Mouse (Mus musculus): ENCODE results near the gene Dpp3.
"Not testable (repeated sequence)": the region's sequence is repeated elsewhere in the genome, so short reads cannot be mapped to it uniquely, and the experiment has no call there.

The Dpp3 gene

GRCm38 (mm10) chr19:4927904-4928531, at the start of gene Dpp3:
TSS of gene Dpp3 (minus strand) at chr19:4928287.
- in situ Hi-C loops (cut with MboI; ENCODE audit: unreplicated experiment in 2 of 2): no loop called here

GRCm38 (mm10) chr19:4968236-4968635, 40.1 kb upstream of the Dpp3 start:
- in situ Hi-C loops (cut with MboI; ENCODE audit: unreplicated experiment in 2 of 2): loop anchor here in 1 of 2 experiments (10.0 kb wide), 1 partner anchor 213 kb away; the partner anchor contains the start of gene Rbm4b

GRCm38 (mm10) chr19:4961928-4962601, 34.0 kb upstream of the Dpp3 start, which contains the start of gene Mrpl11:
TSS of gene Mrpl11 (plus strand) at chr19:4962147.
- in situ Hi-C loops (cut with MboI; ENCODE audit: unreplicated experiment in 2 of 2): loop anchor here in 1 of 2 experiments (10.0 kb wide), 1 partner anchor 207 kb away; the partner anchor contains the start of gene Rbm4b

GRCm38 (mm10) chr19:4948641-4949040, 20.6 kb upstream of the Dpp3 start:
- in situ Hi-C loops (cut with MboI; ENCODE audit: unreplicated experiment in 2 of 2): not testable (repeated sequence)

GRCm38 (mm10) chr19:4945540-4945939, 17.5 kb upstream of the Dpp3 start:
- in situ Hi-C loops (cut with MboI; ENCODE audit: unreplicated experiment in 2 of 2): no loop called here

GRCm38 (mm10) chr19:4943253-4943588, 15.1 kb upstream of the Dpp3 start:
- in situ Hi-C loops (cut with MboI; ENCODE audit: unreplicated experiment in 2 of 2): no loop called here

GRCm38 (mm10) chr19:4942551-4943252, 14.6 kb upstream of the Dpp3 start, which contains the start of gene Peli3:
TSS of gene Peli3 (minus strand) at chr19:4943127.
- in situ Hi-C loops (cut with MboI; ENCODE audit: unreplicated experiment in 2 of 2): no loop called here

- in situ Hi-C loops (cut with MboI; ENCODE audit: unreplicated experiment in 2 of 2): no loop called here
Measured at GRCm38 (mm10) chr19:4937444-4938310, 9.6 kb upstream of the Dpp3 start.

- in situ Hi-C loops (cut with MboI; ENCODE audit: unreplicated experiment in 2 of 2): no loop called here
Measured at GRCm38 (mm10) chr19:4936896-4937295, 8.8 kb upstream of the Dpp3 start.

GRCm38 (mm10) chr19:4928781-4929180, 694 bp upstream of the Dpp3 start:
- in situ Hi-C loops (cut with MboI; ENCODE audit: unreplicated experiment in 2 of 2): no loop called here

GRCm38 (mm10) chr19:4925121-4925860, 2.8 kb downstream of the Dpp3 start:
- in situ Hi-C loops (cut with MboI; ENCODE audit: unreplicated experiment in 2 of 2): no loop called here

- in situ Hi-C loops (cut with MboI; ENCODE audit: unreplicated experiment in 2 of 2): no loop called here
Measured at GRCm38 (mm10) chr19:4919652-4920051, 8.4 kb downstream of the Dpp3 start.

- in situ Hi-C loops (cut with MboI; ENCODE audit: unreplicated experiment in 2 of 2): no loop called here
Measured at GRCm38 (mm10) chr19:4916827-4917226, 11.3 kb downstream of the Dpp3 start.

- in situ Hi-C loops (cut with MboI; ENCODE audit: unreplicated experiment in 2 of 2): no loop called here
Measured at GRCm38 (mm10) chr19:4915924-4916603, 12.0 kb downstream of the Dpp3 start.

- in situ Hi-C loops (cut with MboI; ENCODE audit: unreplicated experiment in 2 of 2): loop anchor here in 1 of 2 experiments (5.0 kb wide), 1 partner anchor 152 kb away; the partner anchor contains the start of gene Rbm4b
Measured at GRCm38 (mm10) chr19:4909376-4909775, 18.7 kb downstream of the Dpp3 start.

- in situ Hi-C loops (cut with MboI; ENCODE audit: unreplicated experiment in 2 of 2): loop anchor here in 1 of 2 experiments (5.0 kb wide), 1 partner anchor 151 kb away; the partner anchor contains the start of gene Rbm4b
Measured at GRCm38 (mm10) chr19:4908107-4908506, 20.0 kb downstream of the Dpp3 start.

- in situ Hi-C loops (cut with MboI; ENCODE audit: unreplicated experiment in 2 of 2): loop anchor here in 1 of 2 experiments (5.0 kb wide), 1 partner anchor 149 kb away; the partner anchor contains the start of gene Rbm4b
Measured at GRCm38 (mm10) chr19:4905979-4906794, 21.9 kb downstream of the Dpp3 start, which contains the start of gene Bbs1. TSS of gene Bbs1 (minus strand) at chr19:4906628.

GRCm38 (mm10) chr19:4899888-4900287, 28.2 kb downstream of the Dpp3 start:
- in situ Hi-C loops (cut with MboI; ENCODE audit: unreplicated experiment in 2 of 2): no loop called here

All from v-Abl transformed pro-B cells (cell line).